In the genomic region with DNA sequence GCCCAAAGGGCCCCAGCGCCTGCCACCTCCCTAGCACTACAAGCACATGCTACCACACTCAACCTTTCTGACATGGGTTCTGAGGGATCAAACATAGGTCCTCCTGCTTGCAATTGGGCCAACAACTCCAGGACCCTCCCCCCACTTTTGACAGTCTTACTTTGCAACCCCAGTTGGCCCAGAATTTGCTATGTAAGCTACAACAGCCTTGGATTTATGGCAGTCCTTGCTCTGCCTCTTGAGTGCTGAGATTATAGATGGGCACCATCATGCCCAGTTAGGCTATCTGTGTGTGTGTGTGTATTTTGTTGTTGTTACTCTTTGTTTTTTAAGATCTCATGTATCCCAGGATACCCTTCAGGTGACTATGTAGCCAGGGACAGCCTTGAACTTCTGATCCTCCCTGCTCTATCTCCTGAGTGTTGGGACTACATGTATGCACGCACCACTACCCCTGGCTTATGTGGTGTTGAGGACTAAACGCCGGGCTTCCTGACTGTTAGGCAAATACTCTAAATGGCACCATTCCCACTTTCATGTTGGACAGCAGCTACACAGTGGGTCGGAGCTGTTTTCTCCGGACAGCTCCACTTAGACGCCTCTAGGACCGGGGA, we compare ENCODE assay signal across 8 mouse cellular contexts. TPM values are rescaled to one million over a fixed set of nuclear protein-coding genes. Genes with fewer than 3 reads are reported as not detected.
DNase-seq lines count a peak whose midpoint lies in the region; ATAC-seq lines count a peak whose summit lies in the region.

No protein-coding gene starts in this region.

- ATAC-seq in forebrain, embryonic 12.5 days (ENCODE audit: low FRiP score): no peak
- peak; percentile 4; the same call in 1 of the 2 replicates for ATAC-seq in liver, embryonic 11.5 days (replicated peaks; ENCODE audit: low FRiP score)
- peak; percentile 5; the same call in 1 of the 2 replicates for ATAC-seq in stomach, embryonic 15.5 days (ENCODE audit: insufficient read depth, low FRiP score, low read depth)
- no peak for ATAC-seq in activated CD4-positive, CD25-positive, alpha-beta regulatory T cell, adult 4 months

- DNase-seq in spleen, postnatal 10 days (ENCODE audit: low spot score in 2 of 2): peak; percentile 26 to 45
- DNase-seq in spleen, adult 12 weeks (ENCODE audit: low spot score): no peak
- DNase-seq in liver, embryonic 11.5 days (ENCODE audit: low spot score): no peak
- no peak for DNase-seq in Muller cell, postnatal 12 days (ENCODE audit: inconsistent ontology term)
- no peak for DNase-seq in thymus, adult 18-20 months

- H3K9ac ChIP-seq in forebrain, embryonic 12.5 days: 0 out of 2 replicates have a peak overlapping the region, but pooled peaks have one; percentile 69
- peak overlapping the region; percentile 80 for H3K9ac ChIP-seq in liver, embryonic 11.5 days (ENCODE audit: low read depth, low read length)
- no peak overlapping the region for H3K9ac ChIP-seq in stomach, embryonic 15.5 days

- peaks cover 16% of the 10 kb centered on the region for H3K4me1 ChIP-seq in forebrain, embryonic 12.5 days
- peaks cover 87% of the 10 kb centered on the region for H3K4me1 ChIP-seq in liver, embryonic 11.5 days (replicated peaks; ENCODE audit: control insufficient read depth, insufficient read depth, low read length)
- H3K4me1 ChIP-seq in stomach, embryonic 15.5 days: peaks cover 47% of the 10 kb centered on the region

- no peaks in the 10 kb centered on the region; the same call in 1 of the 2 replicates for H3K36me3 ChIP-seq in forebrain, embryonic 12.5 days (replicated peaks)
- H3K36me3 ChIP-seq in liver, embryonic 11.5 days (ENCODE audit: control insufficient read depth, insufficient read depth, low read length): no peaks in the 10 kb centered on the region; the same call in 1 of the 2 replicates
- H3K36me3 ChIP-seq in stomach, embryonic 15.5 days: no peaks in the 10 kb centered on the region

- peak overlapping the region; percentile 66 for H3K27ac ChIP-seq in forebrain, embryonic 12.5 days
- H3K27ac ChIP-seq in liver, embryonic 11.5 days (ENCODE audit: low read depth, low read length): peak overlapping the region; percentile 99
- peak overlapping the region; percentile 79 for H3K27ac ChIP-seq in stomach, embryonic 15.5 days

- peaks cover 7% of the 10 kb centered on the region; the same call in 1 of the 2 replicates for H3K27me3 ChIP-seq in forebrain, embryonic 12.5 days
- H3K27me3 ChIP-seq in liver, embryonic 11.5 days (replicated peaks; ENCODE audit: control insufficient read depth, insufficient read depth, low read length): no peaks in the 10 kb centered on the region
- no peaks in the 10 kb centered on the region for H3K27me3 ChIP-seq in stomach, embryonic 15.5 days (replicated peaks)

- H3K4me3 ChIP-seq in forebrain, embryonic 12.5 days (replicated peaks): peak overlapping the region; percentile 63
- peak overlapping the region; percentile 75 for H3K4me3 ChIP-seq in liver, embryonic 11.5 days (ENCODE audit: low read depth, low read length)
- peak overlapping the region; percentile 65 for H3K4me3 ChIP-seq in stomach, embryonic 15.5 days (replicated peaks)

- 25% methylated on average over 8 of the region's 8 CpGs for WGBS in forebrain, embryonic 12.5 days
- 11% methylated on average over 8 of the region's 8 CpGs for WGBS in liver, embryonic 11.5 days
- 17% methylated on average over 8 of the region's 8 CpGs for WGBS in stomach, embryonic 15.5 days

- no peaks in the 10 kb centered on the region for H3K9me3 ChIP-seq in forebrain, embryonic 12.5 days
- no peaks in the 10 kb centered on the region for H3K9me3 ChIP-seq in liver, embryonic 11.5 days (ENCODE audit: control insufficient read depth, low read length)
- H3K9me3 ChIP-seq in stomach, embryonic 15.5 days: no peaks in the 10 kb centered on the region

- H3K4me2 ChIP-seq in forebrain, embryonic 12.5 days: peak overlapping the region; percentile 92
- H3K4me2 ChIP-seq in liver, embryonic 11.5 days: peak overlapping the region; percentile 76
- peak overlapping the region; percentile 93 for H3K4me2 ChIP-seq in stomach, embryonic 15.5 days

RNA-seq across cellular contexts. Expression of gene Gpr146, which starts 2.4 kb away (rescaled TPM):
- polyA plus RNA-seq in forebrain, embryonic 12.5 days (2016; fragmentation: Nextera tagmentation; extraction: Ambion mirVana): 1.2 and 1.4 TPM in 2 replicates
- 13.4 and 15.1 TPM in 2 replicates for polyA plus RNA-seq in liver, embryonic 11.5 days (2014; fragmentation: Nextera tagmentation; extraction: Ambion mirVana)
- polyA plus RNA-seq in stomach, embryonic 15.5 days (2015; fragmentation: Nextera tagmentation; extraction: Ambion mirVana): 2.7 and 3.3 TPM in 2 replicates
- polyA plus RNA-seq in activated CD4-positive, CD25-positive, alpha-beta regulatory T cell, adult 4 months (2017; shearing (Covaris generic)): 1 to 10 TPM; 8.1 to 8.8 TPM

RNA-seq across cellular contexts. Expression of gene C130050O18Rik, which starts 25.2 kb away (rescaled TPM):
- polyA plus RNA-seq in forebrain, embryonic 12.5 days (2016; fragmentation: Nextera tagmentation; extraction: Ambion mirVana): 0.10 and 0.22 TPM in 2 replicates
- 1.5 and 1.6 TPM in 2 replicates for polyA plus RNA-seq in liver, embryonic 11.5 days (2014; fragmentation: Nextera tagmentation; extraction: Ambion mirVana)
- polyA plus RNA-seq in stomach, embryonic 15.5 days (2015; fragmentation: Nextera tagmentation; extraction: Ambion mirVana): 0.72 and 1.1 TPM in 2 replicates
- not detected for polyA plus RNA-seq in activated CD4-positive, CD25-positive, alpha-beta regulatory T cell, adult 4 months (2017; shearing (Covaris generic))

RNA-seq across cellular contexts. Expression of gene Cyp2w1, which starts 27.5 kb away (rescaled TPM):
- 0.17 and 0.24 TPM in 2 replicates for polyA plus RNA-seq in forebrain, embryonic 12.5 days (2016; fragmentation: Nextera tagmentation; extraction: Ambion mirVana)
- not detected in 2 replicates for polyA plus RNA-seq in liver, embryonic 11.5 days (2014; fragmentation: Nextera tagmentation; extraction: Ambion mirVana)
- polyA plus RNA-seq in stomach, embryonic 15.5 days (2015; fragmentation: Nextera tagmentation; extraction: Ambion mirVana): 8.5 and 11.6 TPM in 2 replicates
- not detected for polyA plus RNA-seq in activated CD4-positive, CD25-positive, alpha-beta regulatory T cell, adult 4 months (2017; shearing (Covaris generic))

RNA-seq across cellular contexts. Expression of gene Cox19, which starts 28.7 kb away (rescaled TPM):
- polyA plus RNA-seq in forebrain, embryonic 12.5 days (2016; fragmentation: Nextera tagmentation; extraction: Ambion mirVana): 105 and 117 TPM in 2 replicates
- polyA plus RNA-seq in liver, embryonic 11.5 days (2014; fragmentation: Nextera tagmentation; extraction: Ambion mirVana): 98.1 and 103 TPM in 2 replicates
- polyA plus RNA-seq in stomach, embryonic 15.5 days (2015; fragmentation: Nextera tagmentation; extraction: Ambion mirVana): 109 and 115 TPM in 2 replicates
- polyA plus RNA-seq in activated CD4-positive, CD25-positive, alpha-beta regulatory T cell, adult 4 months (2017; shearing (Covaris generic)): 10 to 100 TPM; 62.8 to 67.6 TPM

RNA-seq across cellular contexts. Expression of gene Gper1, which starts 43.1 kb away (rescaled TPM):
- polyA plus RNA-seq in forebrain, embryonic 12.5 days (2016; fragmentation: Nextera tagmentation; extraction: Ambion mirVana): 4.1 and 5.2 TPM in 2 replicates
- 0.38 and 0.58 TPM in 2 replicates for polyA plus RNA-seq in liver, embryonic 11.5 days (2014; fragmentation: Nextera tagmentation; extraction: Ambion mirVana)
- 2.0 and 2.7 TPM in 2 replicates for polyA plus RNA-seq in stomach, embryonic 15.5 days (2015; fragmentation: Nextera tagmentation; extraction: Ambion mirVana)
- polyA plus RNA-seq in activated CD4-positive, CD25-positive, alpha-beta regulatory T cell, adult 4 months (2017; shearing (Covaris generic)): not detected

Comparison
In these comparisons a context has a peak if more than half of its experiments do, and no peak if none do; other contexts are left out.
1. DNase-seq: peak in spleen, postnatal 10 days (2 of 2); none in spleen, adult 12 weeks (single experiment), liver, embryonic 11.5 days (single experiment), Muller cell, postnatal 12 days (single experiment) and thymus, adult 18-20 months (0 of 2).
2. ATAC-seq: peak in liver, embryonic 11.5 days (single experiment) and stomach, embryonic 15.5 days (single experiment); none in forebrain, embryonic 12.5 days (single experiment) and activated CD4-positive, CD25-positive, alpha-beta regulatory T cell, adult 4 months (single experiment).
3. Peak in every context shown above with its lines, with median percentiles within 50 percentile points of each other: H3K27ac ChIP-seq, H3K4me2 ChIP-seq and H3K4me3 ChIP-seq.